Mouse (Mus musculus) midbrain, embryonic 13.5 days (tissue): Measurements from ENCODE around the gene Ednra. TPM values are rescaled to one million over a fixed set of nuclear protein-coding genes. Genes with fewer than 3 reads are reported as not detected.
"Not testable (repeated sequence)": the region's sequence is repeated elsewhere in the genome, so short reads cannot be mapped to it uniquely, and the experiment has no call there.

ENCODE experiments used
- ATAC-seq: fragments of 200-750 bp; cut with Nextera tagmentation; 2 replicates; pipeline ENCODE4 v1.8.0; 2017; ENCODE audit warnings: mild to moderate bottlenecking, moderate TSS enrichment, moderate library complexity
- H3K27ac ChIP-seq: fragments of 300-500 bp; sonication (generic); 2 replicates; pipeline ENCODE4 v1.5.1; 2015; ENCODE audit warnings: inconsistent platforms, mild to moderate bottlenecking, moderate library complexity
- H3K27me3 ChIP-seq: fragments of 300-500 bp; sonication (generic); 2 replicates; pipeline ENCODE4 v1.6.1; 2015; ENCODE audit warnings: mild to moderate bottlenecking, inconsistent platforms
- H3K36me3 ChIP-seq: fragments of 300-500 bp; sonication (generic); 2 replicates; pipeline ENCODE4 v1.6.1; 2015; ENCODE audit warnings: mild to moderate bottlenecking, inconsistent platforms
- H3K4me1 ChIP-seq: fragments of 300-500 bp; sonication (generic); replicated peaks from 2 replicates; pipeline ENCODE4 v1.6.1; 2015; ENCODE audit warnings: inconsistent platforms
- H3K4me2 ChIP-seq: fragments of 300-500 bp; sonication (generic); replicated peaks from 2 replicates; pipeline ENCODE4 v1.6.1; 2015; ENCODE audit warnings: moderate library complexity, mild to moderate bottlenecking, inconsistent platforms
- H3K4me3 ChIP-seq: fragments of 300-500 bp; sonication (generic); replicated peaks from 2 replicates; pipeline ENCODE4 v1.5.1; 2015; ENCODE audit warnings: mild to moderate bottlenecking, inconsistent platforms
- H3K9ac ChIP-seq: fragments of 300-500 bp; sonication (generic); replicated peaks from 2 replicates; pipeline ENCODE4 v1.6.1; 2015; ENCODE audit warnings: mild to moderate bottlenecking, inconsistent platforms
- H3K9me3 ChIP-seq: fragments of 300-500 bp; sonication (generic); 2 replicates; pipeline ENCODE4 v1.6.1; 2016; ENCODE audit warnings: mild to moderate bottlenecking, inconsistent platforms
- WGBS: fragments of 180-500 bp; shearing (Covaris S2); methylation state at CpG from one replicate; pipeline ENCODE4 v1.1.7; 2015; 5-methylcytosine and 5-hydroxymethylcytosine counted together
- polyA plus RNA-seq: library from polyadenylated mRNA; unstranded; fragments of >200 nt; fragmentation: Nextera tagmentation; extraction: Ambion mirVana; gene quantifications from 2 replicates; pipeline ENCODE4 v1.2.1, GENCODE M21; 2015

The Ednra gene
- polyA plus RNA-seq, 1 experiment from 2014 or later, result 6.2 TPM

DNA sequence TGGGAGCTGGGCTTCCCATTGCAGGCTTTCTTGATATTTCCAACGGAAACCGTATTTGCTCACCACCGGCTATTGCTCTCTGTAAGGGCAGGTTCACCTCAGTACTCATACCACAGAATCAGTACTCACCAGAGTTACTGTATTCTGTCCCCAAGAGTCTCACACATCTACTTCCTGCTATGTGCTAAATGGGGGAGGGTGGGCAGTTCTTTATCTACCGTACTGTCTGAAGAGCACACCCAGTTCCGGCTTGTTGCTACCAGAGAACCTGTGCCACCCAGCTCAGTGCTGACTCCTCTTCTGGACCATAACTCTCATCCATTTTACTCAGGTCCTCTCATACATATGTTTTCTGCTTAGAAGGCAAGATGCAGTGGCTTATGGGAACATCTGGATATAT is 10.6 kb downstream of the Ednra start:
- Histone ChIP-seq H3K27ac (no peak overlapping the region), H3K4me3 (no peak overlapping the region), H3K4me1 (no peaks in the 10 kb centered on the region), H3K27me3 (no peaks in the 10 kb centered on the region), H3K9me3 (no peaks in the 10 kb centered on the region), H3K4me2 (no peak overlapping the region), H3K36me3 (no peaks in the 10 kb centered on the region), H3K9ac (no peak overlapping the region)
- no peak for ATAC-seq
- 87% methylated on average over 5 of the region's 5 CpGs for WGBS

DNA sequence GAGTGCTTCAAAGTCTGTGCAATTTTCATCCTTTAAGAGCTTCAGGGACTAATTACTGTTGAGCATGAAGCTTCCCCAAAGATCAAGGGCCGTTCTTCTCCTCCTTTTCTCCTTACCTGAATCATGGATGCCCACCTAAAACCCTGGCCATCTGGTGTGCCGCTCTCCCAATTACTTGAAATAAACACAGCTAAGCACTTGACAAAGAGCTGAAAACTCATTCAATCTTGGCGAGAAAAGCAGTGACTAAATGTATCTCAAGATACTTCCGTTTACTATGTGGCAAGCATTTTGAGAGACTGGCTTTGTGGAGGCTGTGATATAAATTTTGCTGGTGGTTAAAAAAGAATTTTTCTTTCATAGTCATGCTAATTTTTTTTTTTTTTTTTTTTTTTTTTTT is 19.5 kb downstream of the Ednra start:
- H3K36me3 ChIP-seq, result no peaks in the 10 kb centered on the region
- no peak overlapping the region for H3K4me2 ChIP-seq
- H3K27ac ChIP-seq, result no peak overlapping the region
- H3K27me3 ChIP-seq, result no peaks in the 10 kb centered on the region
- ATAC-seq, result no peak
- no peak overlapping the region for H3K4me3 ChIP-seq
- no peak overlapping the region for H3K9ac ChIP-seq
- WGBS, result 88% methylated on average over 4 of the region's 4 CpGs
- H3K4me1 ChIP-seq, result no peaks in the 10 kb centered on the region
- H3K9me3 ChIP-seq, result no peaks in the 10 kb centered on the region

DNA sequence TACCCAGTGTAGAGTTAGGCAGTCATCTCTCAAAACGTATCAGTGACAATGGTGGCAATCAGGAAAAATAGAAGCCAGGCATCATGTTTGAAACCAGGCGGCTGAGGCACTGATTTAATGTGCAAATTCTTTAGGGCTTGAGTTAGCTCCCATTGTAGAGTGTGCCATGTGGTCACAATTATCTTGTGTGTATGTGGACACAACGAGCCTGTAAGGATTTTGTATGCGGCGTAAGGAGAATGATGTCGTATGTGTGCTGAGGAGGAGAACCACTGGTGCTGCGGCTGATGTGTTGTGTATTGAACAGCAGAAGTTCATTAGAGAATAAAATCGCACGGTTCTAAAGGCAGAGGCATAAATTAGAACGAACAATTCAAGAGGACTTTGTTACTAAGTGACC is 26.2 kb downstream of the Ednra start:
- Histone ChIP-seq H3K4me1 (no peaks in the 10 kb centered on the region), H3K9me3 (no peaks in the 10 kb centered on the region), H3K9ac (no peak overlapping the region), H3K4me3 (no peak overlapping the region), H3K4me2 (no peak overlapping the region), H3K27ac (no peak overlapping the region), H3K27me3 (no peaks in the 10 kb centered on the region), H3K36me3 (no peaks in the 10 kb centered on the region)
- no peak for ATAC-seq
- WGBS, result 78% methylated on average over 10 of the region's 10 CpGs

DNA sequence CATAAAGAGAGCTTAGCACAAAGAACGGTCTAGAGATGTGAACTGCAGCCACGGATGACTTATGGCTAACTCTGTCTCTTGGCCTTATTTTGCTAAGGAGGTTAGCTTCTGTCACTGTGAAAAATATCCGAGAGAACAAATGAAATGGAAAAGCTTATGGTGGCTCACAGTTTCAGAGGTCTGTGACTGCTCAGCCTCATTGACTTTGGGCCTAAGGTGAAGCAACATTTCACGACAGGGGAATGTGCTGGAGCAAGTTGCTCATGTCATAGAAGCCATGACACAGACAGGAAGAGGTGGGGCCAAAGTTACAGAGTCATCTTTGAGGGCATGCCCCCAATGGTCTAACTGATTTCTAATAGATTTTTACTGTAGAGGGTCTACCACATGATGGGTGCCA is 28.1 kb downstream of the Ednra start:
- H3K4me2 ChIP-seq, result no peak overlapping the region
- no peak overlapping the region for H3K4me3 ChIP-seq
- H3K4me1 ChIP-seq, result no peaks in the 10 kb centered on the region
- H3K9me3 ChIP-seq, result no peaks in the 10 kb centered on the region
- 90% methylated on average over 4 of the region's 4 CpGs for WGBS
- no peak overlapping the region for H3K27ac ChIP-seq
- H3K9ac ChIP-seq, result no peak overlapping the region
- ATAC-seq, result no peak
- H3K27me3 ChIP-seq, result no peaks in the 10 kb centered on the region
- no peaks in the 10 kb centered on the region for H3K36me3 ChIP-seq

DNA sequence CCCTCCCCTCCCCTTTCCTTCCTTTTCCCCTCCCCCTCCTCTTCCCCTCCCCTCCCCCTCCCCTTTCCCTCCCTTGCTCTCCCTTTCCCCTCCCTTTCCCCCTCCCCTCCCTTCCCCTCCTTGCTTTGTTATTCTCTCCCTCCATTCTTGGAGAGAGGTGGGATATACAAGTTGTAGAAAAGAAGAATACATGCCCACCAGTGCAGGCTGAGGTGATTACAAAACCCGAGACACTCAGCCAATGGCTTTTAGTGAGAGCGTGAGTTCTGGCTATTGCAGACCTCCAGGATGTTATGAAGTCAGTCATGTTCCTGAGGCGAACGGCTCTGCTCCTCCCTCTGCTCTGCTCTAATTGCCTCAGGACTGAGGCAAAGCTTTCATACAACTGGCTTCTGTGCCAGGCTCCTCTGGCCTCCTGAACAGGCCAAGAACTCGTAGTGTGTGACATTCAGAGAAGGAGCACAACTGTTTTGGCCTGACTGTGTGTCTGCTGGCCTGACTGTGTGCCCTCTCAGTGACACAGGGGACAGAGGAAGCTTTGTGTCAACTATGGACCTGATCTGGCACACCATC is 28.7 kb downstream of the Ednra start:
- no peak overlapping the region for H3K9ac ChIP-seq
- H3K4me2 ChIP-seq, result no peak overlapping the region
- no peaks in the 10 kb centered on the region for H3K9me3 ChIP-seq
- no peaks in the 10 kb centered on the region for H3K27me3 ChIP-seq
- H3K4me1 ChIP-seq, result no peaks in the 10 kb centered on the region
- WGBS, result 51% methylated on average over 5 of the region's 5 CpGs
- 0 out of 2 replicates have a peak, but pooled peaks have one; percentile 37 for ATAC-seq
- no peak overlapping the region for H3K4me3 ChIP-seq
- no peaks in the 10 kb centered on the region for H3K36me3 ChIP-seq
- H3K27ac ChIP-seq, result no peak overlapping the region

DNA sequence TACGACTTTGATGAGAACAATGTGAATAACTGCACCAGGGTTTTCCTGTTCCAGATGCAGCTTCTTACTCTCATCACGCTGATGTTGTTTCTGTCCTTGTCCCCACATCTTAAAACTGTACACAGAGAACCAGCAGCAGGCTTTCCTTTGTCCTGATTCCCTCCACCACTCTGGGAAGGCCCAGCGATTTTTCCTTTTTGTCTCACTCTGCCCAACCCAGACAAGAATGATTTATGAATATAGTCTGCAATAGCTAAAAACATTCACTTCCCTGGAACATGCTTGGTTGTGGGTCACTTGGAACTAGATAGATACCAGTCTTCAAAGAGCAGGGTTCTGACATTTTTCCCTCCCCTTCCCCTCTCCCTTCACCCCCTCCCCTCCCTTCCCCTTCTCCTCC is 29.2 kb downstream of the Ednra start:
- no peaks in the 10 kb centered on the region for H3K36me3 ChIP-seq
- no peak for ATAC-seq
- no peak overlapping the region for H3K4me3 ChIP-seq
- H3K4me1 ChIP-seq, result no peaks in the 10 kb centered on the region
- H3K4me2 ChIP-seq, result no peak overlapping the region
- H3K9me3 ChIP-seq, result no peaks in the 10 kb centered on the region
- no peak overlapping the region for H3K9ac ChIP-seq
- no peaks in the 10 kb centered on the region for H3K27me3 ChIP-seq
- no peak overlapping the region for H3K27ac ChIP-seq
- WGBS, result 86% methylated on average over 3 of the region's 3 CpGs

DNA sequence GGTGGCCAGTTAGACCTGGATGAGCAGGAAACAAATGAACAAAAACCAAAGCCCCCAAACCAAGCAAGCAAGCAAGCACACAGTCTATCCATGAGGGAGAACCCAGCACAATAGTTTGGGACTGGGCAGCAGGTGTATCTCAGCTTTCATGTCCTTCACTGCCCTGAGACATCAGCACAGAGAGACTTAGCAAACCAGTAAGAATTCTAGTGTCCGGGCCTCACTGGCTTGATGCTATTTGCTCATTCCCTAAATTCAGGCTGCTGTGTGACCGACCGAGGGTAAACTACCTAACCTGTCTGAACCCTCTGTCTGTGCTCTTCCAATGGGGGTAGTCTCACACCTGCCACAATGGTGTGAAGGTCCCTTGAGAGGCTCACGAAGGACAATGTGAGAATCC is 29.7 kb downstream of the Ednra start:
- WGBS, result 92% methylated on average over 4 of the region's 4 CpGs

DNA sequence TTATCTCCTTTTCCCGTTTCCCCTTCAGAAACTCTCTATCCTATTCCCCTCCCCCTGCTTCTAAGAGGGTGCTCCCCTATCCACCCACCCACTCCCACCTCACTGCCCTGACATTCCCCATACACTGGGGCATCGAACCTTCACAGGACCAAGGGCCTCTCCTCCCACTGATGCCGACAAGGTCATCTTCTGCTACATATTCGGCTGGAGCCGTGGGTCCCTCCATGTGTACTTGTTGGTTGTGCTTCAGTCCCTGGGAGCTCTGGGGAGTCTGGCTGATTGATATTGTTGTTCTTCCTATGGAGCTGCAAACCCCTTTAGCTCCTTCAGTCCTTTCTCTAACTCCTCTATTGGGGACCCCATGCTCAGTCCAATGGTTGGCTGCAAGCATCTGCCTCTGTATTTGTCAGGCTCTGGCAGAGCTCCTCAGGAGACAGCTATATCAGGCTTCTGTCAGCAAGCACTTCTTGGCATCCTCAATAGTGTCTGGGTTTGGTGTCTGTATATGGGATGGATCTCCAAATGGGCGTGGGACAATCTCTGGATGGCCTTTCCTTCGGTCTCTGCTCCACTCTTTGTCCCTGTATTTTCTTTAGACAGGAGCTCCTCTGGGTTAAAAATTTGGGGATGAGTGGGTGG is 34.7 kb downstream of the Ednra start:
- not testable (repeated sequence) for H3K4me2 ChIP-seq, H3K36me3 ChIP-seq, ATAC-seq, H3K9me3 ChIP-seq, H3K27me3 ChIP-seq, H3K4me1 ChIP-seq, H3K9ac ChIP-seq, H3K4me3 ChIP-seq, H3K27ac ChIP-seq
- 90% methylated on average over 7 of the region's 7 CpGs for WGBS

More for the DNA sequence above, 29.7 kb downstream of the Ednra start:
- no peak for ATAC-seq
- Histone ChIP-seq H3K9ac (no peak overlapping the region), H3K27me3 (no peaks in the 10 kb centered on the region), H3K4me1 (no peaks in the 10 kb centered on the region), H3K27ac (no peak overlapping the region), H3K9me3 (no peaks in the 10 kb centered on the region), H3K4me3 (no peak overlapping the region), H3K36me3 (no peaks in the 10 kb centered on the region), H3K4me2 (no peak overlapping the region)

DNA sequence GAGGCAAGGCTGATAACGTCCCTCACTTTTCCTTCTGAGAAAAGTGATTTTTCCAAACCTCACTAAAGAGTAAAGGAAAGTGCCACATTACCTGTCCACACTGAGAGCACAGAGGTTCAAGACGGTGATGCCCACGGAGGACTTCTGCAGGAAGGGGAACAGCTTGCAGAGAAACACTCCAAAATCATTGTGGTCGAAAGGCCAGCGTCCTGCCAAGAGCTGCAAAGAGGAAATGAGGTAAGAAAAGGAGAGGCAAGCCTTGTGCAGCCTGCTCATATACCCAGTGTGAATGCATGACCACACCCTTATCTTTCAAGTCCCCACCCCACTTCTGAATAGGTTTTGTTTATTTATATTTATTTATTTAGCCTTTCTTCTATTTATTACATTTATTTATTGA is 35.3 kb downstream of the Ednra start:
- Histone ChIP-seq H3K36me3 (no peaks in the 10 kb centered on the region), H3K9ac (no peak overlapping the region), H3K4me1 (no peaks in the 10 kb centered on the region), H3K9me3 (no peaks in the 10 kb centered on the region), H3K27ac (no peak overlapping the region), H3K27me3 (no peaks in the 10 kb centered on the region), H3K4me3 (no peak overlapping the region), H3K4me2 (no peak overlapping the region)
- 80% methylated on average over 5 of the region's 5 CpGs for WGBS
- ATAC-seq, result no peak

DNA sequence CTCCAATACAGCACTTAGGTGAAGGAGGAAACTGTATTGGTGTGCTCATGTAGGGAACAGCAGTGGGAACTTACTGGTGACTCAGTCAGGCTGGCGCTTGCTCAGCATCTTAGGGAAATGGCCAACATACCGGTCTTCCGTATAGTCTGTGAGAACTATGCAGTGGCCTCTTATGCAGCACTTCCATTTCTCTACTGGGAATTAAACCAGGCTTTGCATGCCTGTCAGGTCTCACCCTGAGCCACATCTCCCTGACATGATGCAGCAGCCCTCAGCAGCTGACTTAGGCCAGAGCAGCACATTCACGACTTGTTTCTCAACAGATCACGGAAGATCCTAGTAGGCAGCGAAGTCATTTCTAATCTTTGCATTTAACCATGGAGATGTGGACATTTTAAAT is 39.9 kb downstream of the Ednra start:
- Histone ChIP-seq H3K27ac (no peak overlapping the region), H3K4me3 (no peak overlapping the region), H3K4me1 (no peaks in the 10 kb centered on the region), H3K36me3 (no peaks in the 10 kb centered on the region), H3K9ac (no peak overlapping the region), H3K4me2 (no peak overlapping the region), H3K27me3 (no peaks in the 10 kb centered on the region), H3K9me3 (no peaks in the 10 kb centered on the region)
- WGBS, result 89% methylated on average over 6 of the region's 6 CpGs
- no peak for ATAC-seq

DNA sequence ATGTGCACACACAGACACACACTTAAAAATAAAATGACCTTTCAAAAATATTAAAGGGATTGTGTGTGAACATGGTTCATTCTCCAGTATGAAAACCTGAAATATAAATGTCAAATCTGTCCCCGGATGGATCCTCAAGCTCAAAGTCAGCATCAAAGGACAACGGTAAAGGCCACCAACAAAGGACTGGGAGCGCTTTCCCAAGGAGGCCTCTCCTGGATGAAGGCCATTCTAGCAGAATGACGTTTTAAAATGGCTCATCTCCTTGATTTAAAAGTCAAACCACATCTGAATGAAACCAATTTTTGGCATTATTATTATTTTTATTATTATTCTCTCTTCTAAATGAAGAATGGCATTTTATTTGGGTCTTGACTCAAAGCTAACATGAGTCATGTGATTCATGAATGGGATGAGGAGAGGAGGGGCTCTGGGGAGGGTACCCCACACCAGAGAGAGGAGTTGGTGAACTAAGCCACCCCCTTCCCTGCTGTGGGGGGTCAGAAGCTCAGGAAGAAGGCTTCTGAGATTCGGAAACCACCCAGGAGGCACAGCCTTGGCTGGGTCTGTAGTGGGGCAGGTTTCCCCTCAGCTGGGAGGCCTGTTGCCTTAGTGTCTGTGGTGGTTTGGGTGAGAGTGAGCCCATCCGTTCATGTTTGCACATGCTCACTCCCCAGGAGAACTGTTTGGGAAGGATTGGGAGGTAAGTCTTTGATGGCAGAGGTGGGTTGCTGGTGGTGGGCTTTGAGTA is 40.7 kb downstream of the Ednra start:
- no peaks in the 10 kb centered on the region for H3K36me3 ChIP-seq
- H3K4me2 ChIP-seq, result no peak overlapping the region
- no peaks in the 10 kb centered on the region for H3K4me1 ChIP-seq
- no peak overlapping the region for H3K27ac ChIP-seq
- no peak overlapping the region for H3K9ac ChIP-seq
- no peaks in the 10 kb centered on the region for H3K9me3 ChIP-seq
- WGBS, result 80% methylated on average over 6 of the region's 6 CpGs
- no peaks in the 10 kb centered on the region for H3K27me3 ChIP-seq
- no peak overlapping the region for H3K4me3 ChIP-seq
- ATAC-seq, result no peak

DNA sequence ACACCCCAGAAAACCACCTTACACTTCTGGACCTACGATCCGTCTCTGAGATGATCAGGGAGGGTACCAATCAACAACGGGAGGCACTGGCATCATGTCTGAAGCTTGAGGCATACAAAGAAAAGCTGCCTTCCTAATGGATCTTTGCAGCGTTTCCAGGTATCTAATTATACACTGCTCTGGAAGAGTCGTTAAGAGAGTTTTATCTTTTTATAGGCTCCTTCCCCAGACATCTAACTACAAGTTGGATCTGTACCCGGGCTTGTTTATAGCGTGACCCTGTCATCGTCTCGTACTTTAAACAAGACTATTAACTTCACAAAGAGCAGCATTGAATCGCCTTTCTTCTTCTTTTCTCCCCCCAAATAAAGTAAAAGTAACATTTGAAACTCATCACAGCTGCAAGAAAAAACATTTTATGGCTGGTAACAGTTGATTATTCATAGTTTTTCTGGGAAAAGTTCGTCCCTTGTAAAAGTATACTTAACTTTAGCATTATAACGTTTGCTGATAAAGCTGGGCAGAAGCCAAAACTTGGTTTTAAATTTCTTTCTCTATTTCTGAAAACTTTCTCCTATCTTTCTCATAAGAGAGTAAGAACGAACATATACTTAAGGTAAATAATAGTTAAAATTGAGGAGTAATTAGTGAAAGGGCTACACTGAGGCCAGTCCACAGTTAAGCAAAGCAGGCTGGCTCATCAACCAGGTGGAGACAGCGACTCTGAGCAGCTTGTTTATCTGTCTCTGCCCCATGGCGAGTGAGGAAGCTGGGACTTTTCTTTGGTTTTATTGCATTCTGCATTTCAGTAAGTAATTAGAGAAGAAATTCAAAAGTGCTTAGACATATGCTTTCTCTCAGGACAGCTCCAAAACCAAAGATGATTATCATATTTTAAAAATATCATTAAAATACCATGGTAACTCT is 42.0 kb downstream of the Ednra start:
- H3K9ac ChIP-seq, result no peak overlapping the region

More for the DNA sequence above, 42.0 kb downstream of the Ednra start:
- no peaks in the 10 kb centered on the region for H3K9me3 ChIP-seq
- no peak overlapping the region for H3K4me2 ChIP-seq
- WGBS, result 79% methylated on average over 15 of the region's 15 CpGs
- H3K4me3 ChIP-seq, result no peak overlapping the region
- no peaks in the 10 kb centered on the region for H3K36me3 ChIP-seq
- no peaks in the 10 kb centered on the region for H3K4me1 ChIP-seq
- no peak for ATAC-seq
- no peaks in the 10 kb centered on the region for H3K27me3 ChIP-seq
- H3K27ac ChIP-seq, result no peak overlapping the region
